Mouse (Mus musculus) cerebellum, postnatal 25 days (tissue): ENCODE results near the gene Eid2b.
A peak's percentile ranks its signal among the peaks of the same experiment; 100 is the strongest.

ENCODE experiments used
- DNase-seq, 2 experiments: peaks; one replicate each; pipeline ENCODE4 v3.0.0; 2021; ENCODE audit warnings: mixed read lengths in 2 of 2

Eid2b gene

DNA sequence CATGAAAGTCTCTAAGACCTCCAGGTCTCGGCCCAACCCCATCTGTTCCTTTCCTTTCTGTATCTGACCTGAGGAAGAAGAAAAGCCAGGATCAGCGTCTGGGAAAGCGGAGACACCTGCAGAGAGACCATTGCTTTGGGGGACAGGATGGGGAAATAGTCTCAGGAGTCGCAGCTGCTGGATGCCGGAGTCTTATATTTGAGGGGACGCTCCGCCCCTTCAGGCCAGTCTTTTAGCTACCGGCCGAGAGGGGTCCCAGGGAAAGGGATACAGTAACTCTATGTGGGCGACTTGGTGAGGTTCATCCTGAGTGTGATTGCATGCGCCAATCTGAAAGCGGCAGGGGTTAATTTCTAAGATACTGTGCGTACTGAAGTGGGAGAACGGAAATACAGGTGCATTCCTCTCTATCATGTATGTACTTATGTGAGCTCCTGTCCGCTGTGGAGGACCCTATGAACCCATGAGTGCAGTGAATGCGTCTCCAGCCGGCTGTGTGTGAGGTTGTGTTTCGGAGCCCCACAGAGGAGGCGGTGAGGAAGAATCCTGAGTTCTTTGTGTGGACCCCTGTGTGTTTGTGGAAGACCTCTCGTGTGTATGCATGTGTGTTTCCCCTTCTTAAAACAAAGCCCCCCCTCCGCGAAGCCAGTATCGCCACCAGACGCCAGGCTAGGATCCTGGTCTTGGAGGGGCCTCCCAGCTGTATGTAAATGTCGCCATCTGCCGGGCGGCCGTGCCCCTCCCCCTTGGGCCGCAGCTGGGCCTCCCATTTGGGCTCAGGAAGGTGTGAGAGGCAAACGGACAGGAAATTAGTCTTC is 24.3 kb downstream of the Eid2b start, which contains the start of gene Dll3:
TSS of gene Dll3 (minus strand) at position 623 of the 818 bp plus-strand sequence.
- peak; percentile 38 to 62 for DNase-seq

DNA sequence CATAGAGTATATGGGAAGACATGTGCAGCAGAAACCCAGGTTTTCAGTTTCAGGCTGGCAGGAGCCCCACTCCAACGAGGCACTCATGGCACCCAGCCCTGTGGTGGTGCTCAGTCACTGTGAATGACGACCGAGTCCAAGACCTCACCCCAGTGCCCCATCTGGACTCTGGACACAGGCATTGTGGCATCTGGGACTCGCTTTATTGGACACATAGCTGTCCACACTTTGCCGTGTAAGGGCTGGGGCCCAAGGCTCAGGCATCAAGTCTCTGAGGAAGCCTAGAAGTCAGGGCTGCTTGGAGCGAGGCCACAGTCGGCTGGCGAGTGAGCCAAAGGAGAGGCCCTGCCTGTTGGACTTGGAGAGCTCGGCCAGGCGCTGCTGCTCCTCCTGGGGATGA is 28.1 kb downstream of the Eid2b start:
- peak; percentile 26 to 38 for DNase-seq

DNA sequence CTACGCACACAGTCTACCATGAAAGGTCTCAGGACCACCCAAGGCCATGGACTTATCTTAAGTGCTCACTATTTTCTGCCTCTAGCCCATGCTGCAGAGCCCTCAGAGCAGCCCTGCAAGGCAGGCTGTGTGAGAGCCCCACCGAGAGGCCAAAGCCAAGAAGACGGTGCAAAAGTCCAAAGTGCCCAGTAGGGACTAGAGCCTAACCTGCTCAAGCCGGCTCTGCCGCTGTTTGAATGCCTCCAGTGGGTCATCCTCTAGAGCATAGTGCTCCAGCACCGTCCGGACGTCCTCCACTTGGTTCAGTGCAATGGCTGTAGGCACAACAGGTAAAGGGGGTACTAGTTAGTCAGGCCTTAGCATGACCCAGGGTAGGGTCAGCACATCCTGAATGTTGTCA is 28.7 kb downstream of the Eid2b start:
- no peak for DNase-seq

DNA sequence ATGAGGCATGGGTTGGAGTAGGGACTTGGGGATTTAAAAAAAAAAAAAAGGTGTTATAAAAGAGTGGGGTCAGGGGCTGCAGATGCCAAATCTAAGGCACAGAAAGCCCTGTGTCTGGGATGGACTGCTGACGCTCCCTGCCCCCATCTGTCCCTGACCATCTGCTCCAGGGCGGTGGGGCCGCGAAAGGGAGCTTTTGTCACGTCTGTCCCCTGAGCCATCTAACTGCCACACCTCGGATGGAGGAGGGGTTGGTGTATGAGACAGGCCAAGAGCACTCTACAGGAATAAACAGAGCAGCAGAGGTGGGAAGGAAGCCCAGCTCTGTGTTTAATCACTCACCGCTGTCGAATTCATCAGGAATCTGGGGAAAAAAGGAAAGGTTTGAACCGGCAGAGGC is 32.2 kb downstream of the Eid2b start:
- DNase-seq = no peak

DNA sequence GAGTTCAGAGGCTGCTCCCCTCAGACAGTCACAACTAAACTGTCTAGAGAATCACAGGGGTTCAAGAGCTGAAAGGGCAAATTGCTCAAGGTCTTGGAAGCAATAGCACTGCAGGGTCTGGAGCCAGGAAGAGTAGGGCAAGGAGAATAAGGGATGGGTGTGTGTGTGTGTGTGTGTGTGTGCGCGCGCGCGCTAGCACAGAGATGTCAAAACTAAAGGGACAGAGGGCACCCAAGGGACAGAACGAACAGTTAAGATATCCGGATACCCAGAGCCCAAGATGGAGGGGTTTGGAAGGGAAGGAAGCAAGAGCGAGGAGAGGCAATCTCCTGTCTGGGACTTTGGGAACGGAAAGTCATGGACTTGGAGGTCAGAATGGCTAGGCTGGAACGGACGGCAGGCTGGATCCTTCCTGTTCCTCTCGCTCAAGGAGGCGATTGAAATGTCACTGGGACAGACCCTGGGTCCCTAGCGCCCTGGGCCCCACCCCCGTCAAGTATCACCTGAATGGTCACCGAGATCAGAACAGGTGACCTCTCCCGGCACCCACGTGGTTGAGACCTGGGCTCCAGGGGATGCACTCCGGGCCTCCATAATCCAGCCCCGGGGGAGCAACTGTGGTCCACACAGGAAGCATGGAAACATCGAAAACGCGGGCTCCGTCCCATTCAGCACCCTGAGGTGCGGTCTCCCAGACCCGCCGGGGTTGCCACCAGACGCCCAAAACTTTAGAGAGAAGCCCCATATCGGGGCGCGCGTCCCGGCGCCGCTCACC is 33.8 kb downstream of the Eid2b start:
- DNase-seq = no peak

DNA sequence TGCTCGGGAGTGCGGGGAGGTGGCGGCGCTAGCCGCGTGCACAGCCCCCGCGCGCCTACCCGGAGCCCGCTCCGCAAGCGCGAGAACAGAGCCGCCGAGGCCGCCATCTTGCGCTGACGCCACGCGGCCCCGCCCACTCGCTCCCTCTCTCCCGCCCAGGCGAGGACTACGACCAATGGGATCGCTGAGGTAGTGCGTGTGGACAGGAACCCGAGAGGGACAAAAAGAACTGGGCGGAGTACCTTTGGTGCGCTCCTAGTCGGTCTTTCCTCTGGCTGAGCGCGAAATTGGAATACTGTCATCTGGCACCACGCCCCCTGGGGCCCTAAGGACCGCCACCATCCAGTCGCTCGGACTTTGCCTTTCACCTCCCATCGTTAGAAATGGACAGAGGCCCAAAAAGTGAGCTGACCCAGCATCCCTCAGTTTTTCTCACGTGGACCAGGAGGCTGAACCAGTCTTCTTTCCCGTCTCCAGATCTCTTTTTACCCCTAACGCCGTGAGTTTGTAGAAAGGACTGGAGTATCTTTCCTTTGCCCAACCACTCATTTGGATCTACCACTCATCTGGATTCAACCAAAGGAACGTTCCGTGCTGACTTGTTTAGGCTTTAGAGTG is 34.5 kb downstream of the Eid2b start, which contains the start of gene Timm50:
TSS of gene Timm50 (minus strand) at position 147 of the 618 bp plus-strand sequence.
- peak; percentile 99 for DNase-seq

DNA sequence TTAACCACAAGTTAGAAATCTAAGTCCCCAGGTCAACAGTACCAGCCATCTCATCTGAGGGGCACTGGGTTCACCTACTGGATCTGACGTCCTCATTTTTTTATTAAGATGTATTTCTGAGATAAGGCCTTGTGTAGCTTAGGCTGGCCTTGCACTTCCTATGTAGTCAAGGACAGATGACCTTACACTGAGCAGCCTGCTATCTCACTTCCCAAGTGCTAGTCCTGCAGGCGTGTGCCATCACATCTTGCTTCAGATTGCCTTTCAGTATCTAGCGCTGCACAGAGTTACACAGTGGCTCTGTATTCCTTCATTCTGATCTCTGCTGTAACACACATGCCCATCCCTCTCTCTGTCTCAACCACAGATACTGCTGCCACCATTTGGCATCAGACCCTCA is 40.5 kb downstream of the Eid2b start:
- DNase-seq = no peak

DNA sequence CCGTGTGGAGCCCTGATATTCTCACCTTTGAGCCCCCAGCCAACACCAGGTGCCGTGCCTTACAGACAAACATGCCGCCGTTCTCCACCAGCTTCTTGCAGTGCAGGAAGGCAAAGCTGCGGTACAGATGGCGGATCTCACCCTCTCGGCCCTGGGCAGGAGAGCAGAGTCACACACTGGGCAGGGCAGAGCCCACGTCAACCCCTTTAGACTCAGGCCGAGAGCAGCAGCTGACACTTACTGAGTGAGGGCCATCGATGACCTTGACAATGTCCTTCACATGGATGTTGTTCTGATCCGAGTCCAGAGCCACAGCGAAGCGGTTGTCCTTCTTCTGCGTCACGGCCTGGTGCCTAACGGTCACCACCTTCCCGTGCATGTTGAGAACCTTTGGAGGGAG is 41.2 kb downstream of the Eid2b start:
- no peak for DNase-seq

DNA sequence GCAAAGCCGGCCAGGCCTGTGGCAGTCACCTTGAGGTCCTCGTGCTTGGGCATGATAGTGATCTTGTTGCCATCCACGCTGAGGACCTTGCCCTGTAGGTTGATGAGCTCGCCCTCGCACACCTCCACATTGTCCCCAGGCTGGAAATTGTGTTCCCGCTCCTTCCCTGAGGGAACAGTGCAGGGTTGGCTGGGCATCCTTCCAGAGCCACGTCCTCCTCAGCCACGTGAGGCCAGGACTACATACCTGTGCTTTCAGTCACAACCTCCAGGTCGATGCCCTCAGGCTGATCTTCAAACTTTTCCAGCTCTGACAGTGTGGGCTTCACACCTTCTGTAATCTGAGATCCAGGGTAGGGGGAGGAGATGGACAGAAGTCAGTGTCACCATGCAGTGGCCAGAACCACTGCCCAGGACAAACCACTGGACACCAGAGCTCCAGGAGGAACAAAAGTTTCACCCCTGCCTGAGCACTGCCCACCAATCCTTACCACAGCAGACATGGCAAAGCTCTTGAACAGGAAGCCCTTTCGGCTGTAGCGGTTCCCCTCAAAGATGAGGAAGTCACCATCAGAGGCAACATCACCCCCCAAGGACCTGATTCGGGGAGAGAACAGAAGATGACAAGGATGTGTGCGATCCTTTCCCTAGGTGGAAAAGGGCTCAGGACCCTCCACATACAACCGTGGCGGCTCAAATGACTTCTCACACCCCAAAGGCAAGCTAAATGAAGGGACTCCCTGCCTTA is 44.6 kb downstream of the Eid2b start:
- DNase-seq = no peak

DNA sequence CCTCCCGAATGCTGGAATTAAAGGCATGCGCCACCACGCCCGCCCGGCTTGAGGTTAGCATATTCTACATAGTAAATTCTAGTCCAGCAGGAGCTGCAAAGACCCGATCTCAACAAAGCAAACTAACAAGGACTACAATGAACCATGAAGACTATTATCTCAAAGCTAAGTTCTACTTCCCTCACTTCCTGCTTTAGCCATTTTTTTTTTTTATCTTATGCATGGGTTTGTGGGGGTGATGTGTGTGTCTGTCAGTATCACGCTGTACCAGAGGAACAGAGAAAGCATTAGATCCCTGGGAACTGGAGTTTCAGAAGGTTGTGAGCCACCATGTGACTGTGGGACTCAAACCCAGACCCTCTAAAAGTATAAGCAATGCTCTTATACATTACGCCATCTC is 47.8 kb downstream of the Eid2b start:
- DNase-seq = no peak

DNA sequence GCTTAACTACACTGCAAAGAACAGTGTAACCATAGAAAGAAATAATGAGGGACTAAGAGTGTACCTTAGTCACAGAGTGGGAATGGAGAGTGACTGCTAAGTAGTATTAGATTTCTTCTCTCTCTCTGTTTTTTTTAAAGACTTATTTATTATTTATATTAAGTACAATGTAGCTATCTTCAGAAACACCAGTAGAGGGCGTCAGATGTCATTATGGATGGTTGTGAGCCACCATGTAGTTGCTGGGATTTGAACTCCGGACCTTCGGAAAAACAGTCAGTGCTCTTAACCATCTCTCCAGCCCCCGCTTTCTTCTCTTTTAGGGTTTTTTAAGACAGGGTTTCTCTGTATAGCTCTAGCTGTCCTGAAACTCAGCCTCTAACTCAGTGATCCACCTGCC is 48.9 kb downstream of the Eid2b start:
- DNase-seq = no peak

DNA sequence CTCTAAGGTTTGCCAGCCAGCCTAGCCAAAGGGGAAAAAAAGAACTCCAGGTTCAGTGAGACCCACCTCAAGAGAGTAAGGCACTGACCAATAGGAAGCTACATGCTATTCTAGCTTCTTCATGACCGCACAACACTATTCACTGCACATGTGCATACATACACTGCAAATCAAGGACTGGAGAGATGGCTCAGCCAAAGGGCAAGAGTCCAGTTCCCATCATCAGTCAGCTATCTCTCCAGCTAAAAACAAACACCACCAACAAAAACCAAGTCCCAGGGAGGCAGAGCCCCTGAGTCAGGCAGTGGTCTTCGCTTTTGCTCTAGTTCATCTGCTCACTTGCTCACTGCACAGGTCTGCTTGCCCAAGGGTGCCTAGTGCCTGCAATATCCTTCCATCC is 50.7 kb downstream of the Eid2b start:
- no peak for DNase-seq
